Mouse (Mus musculus): Measurements from ENCODE around the gene Htr6. TPM values are rescaled to one million over a fixed set of nuclear protein-coding genes. Genes with fewer than 3 reads are reported as not detected.

The Htr6 gene
- polyA plus RNA-seq, 1 experiment from 2014 or later = not detected

- no peak for ATAC-seq (replicated peaks; ENCODE audit: insufficient number of reproducible peaks, low FRiP score, low TSS enrichment)
- 38% methylated on average over 3 of the region's 3 CpGs for WGBS (ENCODE audit: insufficient replicate concordance)
- H3K27ac ChIP-seq (ENCODE audit: low read depth, low read length) = no peak overlapping the region
These were observed 36.1 kb upstream of the Htr6 start for GRCm38 (mm10) chr4:139111421-139111820.

DNA sequence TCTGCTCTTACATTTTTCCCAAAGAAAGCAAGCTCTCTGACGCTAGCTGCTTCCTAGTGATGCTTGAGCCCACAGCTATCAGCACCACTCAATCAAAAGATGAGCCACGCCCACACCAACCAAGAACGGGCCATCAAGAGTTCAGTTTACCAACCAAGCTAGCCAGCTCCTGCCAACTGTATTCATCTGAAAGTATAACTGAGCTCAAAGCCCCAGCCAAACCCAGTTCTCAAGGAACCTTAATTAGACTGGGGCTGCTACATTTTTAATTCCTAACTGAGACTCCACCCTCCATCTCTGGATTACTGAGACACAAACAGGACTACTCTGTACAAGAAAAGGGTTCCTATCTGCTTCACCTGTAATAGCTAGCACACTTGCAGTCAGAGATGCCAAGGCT, 35.5 kb upstream of the Htr6 start:
- no peak overlapping the region for H3K4me2 ChIP-seq
- H3K36me3 ChIP-seq (ENCODE audit: control insufficient read depth, insufficient read depth, low read length) = no peaks in the 10 kb centered on the region
- H3K27me3 ChIP-seq (ENCODE audit: control insufficient read depth, insufficient read depth, low read length) = no peaks in the 10 kb centered on the region
- H3K4me1 ChIP-seq (ENCODE audit: control insufficient read depth, insufficient read depth, low read length) = peaks cover 21% of the 10 kb centered on the region
- no peak overlapping the region for H3K9ac ChIP-seq (ENCODE audit: low read depth, low read length)
- WGBS (ENCODE audit: insufficient replicate concordance) = 39% methylated on average over 3 of the region's 3 CpGs
- H3K9me3 ChIP-seq (replicated peaks; ENCODE audit: control insufficient read depth, low read length) = no peaks in the 10 kb centered on the region
- H3K27ac ChIP-seq (ENCODE audit: low read depth, low read length) = no peak overlapping the region
- H3K4me3 ChIP-seq (ENCODE audit: low read depth, low read length) = no peak overlapping the region
- no peak for ATAC-seq (replicated peaks; ENCODE audit: insufficient number of reproducible peaks, low FRiP score, low TSS enrichment)

More at GRCm38 (mm10) chr4:139111421-139111820, 36.1 kb upstream of the Htr6 start:
- H3K27me3 ChIP-seq (ENCODE audit: control insufficient read depth, insufficient read depth, low read length) = no peaks in the 10 kb centered on the region
- no peak overlapping the region for H3K4me2 ChIP-seq
- H3K9ac ChIP-seq (ENCODE audit: low read depth, low read length) = no peak overlapping the region
- H3K4me3 ChIP-seq (ENCODE audit: low read depth, low read length) = no peak overlapping the region
- peaks cover 21% of the 10 kb centered on the region for H3K4me1 ChIP-seq (ENCODE audit: control insufficient read depth, insufficient read depth, low read length)
- H3K36me3 ChIP-seq (ENCODE audit: control insufficient read depth, insufficient read depth, low read length) = no peaks in the 10 kb centered on the region
- H3K9me3 ChIP-seq (replicated peaks; ENCODE audit: control insufficient read depth, low read length) = no peaks in the 10 kb centered on the region

DNA sequence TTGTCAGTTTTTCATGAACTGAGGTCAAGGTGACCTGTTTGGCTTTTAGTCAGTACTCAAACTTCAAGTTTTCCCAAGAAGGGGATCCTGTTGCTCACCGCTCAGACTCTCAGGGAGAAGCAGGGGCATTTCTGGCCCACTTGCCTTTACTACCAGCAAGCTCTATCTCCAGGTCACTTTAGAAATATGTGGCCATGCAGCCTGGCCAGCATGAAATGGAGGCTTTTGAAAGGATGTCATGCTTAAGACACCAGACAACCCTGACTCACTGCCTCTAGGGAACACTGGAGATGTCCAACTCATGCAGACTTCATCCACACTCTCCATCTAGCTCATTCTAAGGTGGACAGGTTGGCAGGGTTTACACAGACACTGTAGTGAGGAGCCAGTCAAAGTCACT, 30.1 kb upstream of the Htr6 start:
- Histone ChIP-seq H3K27me3 (ENCODE audit: control insufficient read depth, insufficient read depth, low read length) (no peaks in the 10 kb centered on the region), H3K36me3 (ENCODE audit: control insufficient read depth, insufficient read depth, low read length) (peaks cover 19% of the 10 kb centered on the region), H3K27ac (ENCODE audit: low read depth, low read length) (no peak overlapping the region), H3K9me3 (replicated peaks; ENCODE audit: control insufficient read depth, low read length) (no peaks in the 10 kb centered on the region), H3K4me2 (no peak overlapping the region), H3K4me3 (ENCODE audit: low read depth, low read length) (no peak overlapping the region), H3K4me1 (ENCODE audit: control insufficient read depth, insufficient read depth, low read length) (no peaks in the 10 kb centered on the region; the same call in 1 of the 2 replicates), H3K9ac (ENCODE audit: low read depth, low read length) (no peak overlapping the region)
- 93% methylated on average over 1 of the region's 1 CpGs for WGBS (ENCODE audit: insufficient replicate concordance)
- ATAC-seq (replicated peaks; ENCODE audit: insufficient number of reproducible peaks, low FRiP score, low TSS enrichment) = no peak

GRCm38 (mm10) chr4:139101546-139101945, 26.2 kb upstream of the Htr6 start:
- Histone ChIP-seq H3K9me3 (replicated peaks; ENCODE audit: control insufficient read depth, low read length) (no peaks in the 10 kb centered on the region), H3K4me1 (ENCODE audit: control insufficient read depth, insufficient read depth, low read length) (no peaks in the 10 kb centered on the region), H3K27ac (ENCODE audit: low read depth, low read length) (no peak overlapping the region), H3K36me3 (ENCODE audit: control insufficient read depth, insufficient read depth, low read length) (peaks cover 19% of the 10 kb centered on the region), H3K4me2 (no peak overlapping the region), H3K9ac (ENCODE audit: low read depth, low read length) (no peak overlapping the region), H3K4me3 (ENCODE audit: low read depth, low read length) (no peak overlapping the region), H3K27me3 (ENCODE audit: control insufficient read depth, insufficient read depth, low read length) (no peaks in the 10 kb centered on the region)
- 71% methylated on average over 6 of the region's 6 CpGs for WGBS (ENCODE audit: insufficient replicate concordance)
- ATAC-seq (replicated peaks; ENCODE audit: insufficient number of reproducible peaks, low FRiP score, low TSS enrichment) = no peak

- no peak for ATAC-seq (replicated peaks; ENCODE audit: insufficient number of reproducible peaks, low FRiP score, low TSS enrichment)
- no peaks in the 10 kb centered on the region for H3K9me3 ChIP-seq (replicated peaks; ENCODE audit: control insufficient read depth, low read length)
- WGBS (ENCODE audit: insufficient replicate concordance) = 91% methylated on average over 8 of the region's 8 CpGs
- H3K4me2 ChIP-seq = no peak overlapping the region
- H3K4me1 ChIP-seq (ENCODE audit: control insufficient read depth, insufficient read depth, low read length) = no peaks in the 10 kb centered on the region
- no peaks in the 10 kb centered on the region for H3K27me3 ChIP-seq (ENCODE audit: control insufficient read depth, insufficient read depth, low read length)
- H3K27ac ChIP-seq (ENCODE audit: low read depth, low read length) = no peak overlapping the region
- H3K4me3 ChIP-seq (ENCODE audit: low read depth, low read length) = no peak overlapping the region
- peaks cover 19% of the 10 kb centered on the region for H3K36me3 ChIP-seq (ENCODE audit: control insufficient read depth, insufficient read depth, low read length)
- H3K9ac ChIP-seq (ENCODE audit: low read depth, low read length) = no peak overlapping the region
These were observed 25.0 kb upstream of the Htr6 start for GRCm38 (mm10) chr4:139100326-139100725.

- Histone ChIP-seq H3K4me1 (ENCODE audit: control insufficient read depth, insufficient read depth, low read length) (0 out of 2 replicates have a peak, but pooled peaks cover 2% of the 10 kb centered on the region), H3K27me3 (ENCODE audit: control insufficient read depth, insufficient read depth, low read length) (peaks cover 29% of the 10 kb centered on the region), H3K4me3 (ENCODE audit: low read depth, low read length) (no peak overlapping the region), H3K9ac (ENCODE audit: low read depth, low read length) (no peak overlapping the region), H3K27ac (ENCODE audit: low read depth, low read length) (no peak overlapping the region), H3K9me3 (replicated peaks; ENCODE audit: control insufficient read depth, low read length) (no peaks in the 10 kb centered on the region), H3K36me3 (ENCODE audit: control insufficient read depth, insufficient read depth, low read length) (no peaks in the 10 kb centered on the region), H3K4me2 (no peak overlapping the region)
- 64% methylated on average over 5 of the region's 5 CpGs for WGBS (ENCODE audit: insufficient replicate concordance)
- ATAC-seq (replicated peaks; ENCODE audit: insufficient number of reproducible peaks, low FRiP score, low TSS enrichment) = no peak
These were observed 20.8 kb upstream of the Htr6 start for GRCm38 (mm10) chr4:139096201-139096600.

GRCm38 (mm10) chr4:139095406-139095805, 20.0 kb upstream of the Htr6 start:
- Histone ChIP-seq H3K9me3 (replicated peaks; ENCODE audit: control insufficient read depth, low read length) (no peaks in the 10 kb centered on the region), H3K4me2 (no peak overlapping the region), H3K4me3 (ENCODE audit: low read depth, low read length) (no peak overlapping the region), H3K9ac (ENCODE audit: low read depth, low read length) (no peak overlapping the region), H3K36me3 (ENCODE audit: control insufficient read depth, insufficient read depth, low read length) (no peaks in the 10 kb centered on the region), H3K27me3 (ENCODE audit: control insufficient read depth, insufficient read depth, low read length) (peaks cover 36% of the 10 kb centered on the region), H3K4me1 (ENCODE audit: control insufficient read depth, insufficient read depth, low read length) (peaks cover 5% of the 10 kb centered on the region; the same call in 1 of the 2 replicates), H3K27ac (ENCODE audit: low read depth, low read length) (no peak overlapping the region)
- no peak for ATAC-seq (replicated peaks; ENCODE audit: insufficient number of reproducible peaks, low FRiP score, low TSS enrichment)
- WGBS (ENCODE audit: insufficient replicate concordance) = 17% methylated on average over 1 of the region's 1 CpGs

- 25% methylated on average over 13 of the region's 13 CpGs for WGBS (ENCODE audit: insufficient replicate concordance)
These were observed 17.8 kb upstream of the Htr6 start for GRCm38 (mm10) chr4:139093196-139093530.

DNA sequence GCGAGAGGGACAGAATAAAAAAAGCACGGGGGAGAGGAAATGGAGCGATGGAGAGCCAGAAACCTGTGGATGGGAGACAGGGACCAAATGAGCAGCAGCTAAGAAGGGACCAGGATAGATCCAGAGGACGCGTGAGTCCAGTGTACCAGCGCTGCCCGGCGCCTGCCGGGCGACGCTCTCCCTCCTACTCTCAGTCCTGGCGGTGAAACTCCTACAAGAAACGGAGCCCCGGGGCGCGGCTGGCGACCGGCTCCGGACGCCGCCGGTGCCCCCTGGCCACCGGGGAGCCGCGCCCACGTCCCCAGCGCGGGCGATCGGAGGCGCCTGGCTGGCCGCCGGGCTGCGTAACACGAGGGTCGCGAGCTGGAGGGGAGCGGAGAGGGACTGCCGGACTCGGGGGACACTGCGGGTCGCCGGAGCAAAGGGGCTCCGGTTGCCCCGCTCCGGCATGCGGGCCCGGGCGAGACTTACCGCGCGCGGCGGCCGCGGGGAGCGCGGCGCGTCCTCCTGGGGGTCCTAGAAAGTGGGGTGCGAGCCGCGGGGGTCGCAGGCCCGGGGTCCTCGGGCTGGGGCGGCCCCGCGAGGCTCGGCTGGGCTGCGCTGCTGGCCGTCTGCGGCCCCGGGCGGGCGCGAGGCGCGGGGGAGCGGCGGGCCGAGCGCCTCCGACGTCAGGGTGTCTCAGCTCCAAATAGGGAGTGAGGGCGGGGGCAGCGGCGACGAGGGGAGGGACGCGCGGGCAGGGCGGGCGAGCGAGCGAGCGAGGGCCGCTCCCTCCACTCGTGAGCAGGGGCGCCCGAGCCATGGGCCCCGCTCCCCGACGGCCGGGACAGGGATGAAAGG, 17.2 kb upstream of the Htr6 start, which contains the start of gene Nbl1:
TSS of gene Nbl1 (minus strand) at position 638 of the 840 bp plus-strand sequence.
- H3K9me3 ChIP-seq (replicated peaks; ENCODE audit: control insufficient read depth, low read length) = no peaks in the 10 kb centered on the region
- peaks cover 59% of the 10 kb centered on the region for H3K27me3 ChIP-seq (ENCODE audit: control insufficient read depth, insufficient read depth, low read length)
- ATAC-seq (replicated peaks; ENCODE audit: insufficient number of reproducible peaks, low FRiP score, low TSS enrichment) = no peak; the same call in 1 of the 2 replicates

More at GRCm38 (mm10) chr4:139093196-139093530, 17.8 kb upstream of the Htr6 start:
- H3K9me3 ChIP-seq (replicated peaks; ENCODE audit: control insufficient read depth, low read length) = no peaks in the 10 kb centered on the region
- no peak for ATAC-seq (replicated peaks; ENCODE audit: insufficient number of reproducible peaks, low FRiP score, low TSS enrichment)
- H3K9ac ChIP-seq (ENCODE audit: low read depth, low read length) = peak overlapping the region; percentile 72; the same call in 1 of the 2 replicates
- peak overlapping the region; percentile 67 for H3K4me3 ChIP-seq (ENCODE audit: low read depth, low read length)
- peaks cover 5% of the 10 kb centered on the region; the same call in 1 of the 2 replicates for H3K4me1 ChIP-seq (ENCODE audit: control insufficient read depth, insufficient read depth, low read length)
- no peaks in the 10 kb centered on the region for H3K36me3 ChIP-seq (ENCODE audit: control insufficient read depth, insufficient read depth, low read length)
- peaks cover 55% of the 10 kb centered on the region for H3K27me3 ChIP-seq (ENCODE audit: control insufficient read depth, insufficient read depth, low read length)
- H3K4me2 ChIP-seq = peak overlapping the region; percentile 99
- no peak overlapping the region for H3K27ac ChIP-seq (ENCODE audit: low read depth, low read length)

More for the DNA sequence above, 17.2 kb upstream of the Htr6 start, which contains the start of gene Nbl1:
- Histone ChIP-seq H3K4me1 (ENCODE audit: control insufficient read depth, insufficient read depth, low read length) (peaks cover 5% of the 10 kb centered on the region; the same call in 1 of the 2 replicates), H3K4me2 (peak within 1 kb of the TSS; percentile 99), H3K4me3 (ENCODE audit: low read depth, low read length) (peak within 1 kb of the TSS; percentile 67), H3K9ac (ENCODE audit: low read depth, low read length) (peak within 1 kb of the TSS; percentile 72), H3K36me3 (ENCODE audit: control insufficient read depth, insufficient read depth, low read length) (no peaks in the 10 kb centered on the region), H3K27ac (ENCODE audit: low read depth, low read length) (no peak within 1 kb of the TSS)
- WGBS (ENCODE audit: insufficient replicate concordance) = under 1% methylated on average over 85 of the region's 105 CpGs

All from heart, embryonic 11.5 days (tissue).